Mouse (Mus musculus) ovary, postnatal 36 days (tissue): ENCODE data around the gene Stk10.
"Not testable (repeated sequence)": the region's sequence is repeated elsewhere in the genome, so short reads cannot be mapped to it uniquely, and the experiment has no call there.

ENCODE experiments used
- DNase-seq: peaks from one replicate; pipeline ENCODE4 v3.0.0; 2022; ENCODE audit warnings: low spot score, mixed read lengths

Gene Stk10

DNA sequence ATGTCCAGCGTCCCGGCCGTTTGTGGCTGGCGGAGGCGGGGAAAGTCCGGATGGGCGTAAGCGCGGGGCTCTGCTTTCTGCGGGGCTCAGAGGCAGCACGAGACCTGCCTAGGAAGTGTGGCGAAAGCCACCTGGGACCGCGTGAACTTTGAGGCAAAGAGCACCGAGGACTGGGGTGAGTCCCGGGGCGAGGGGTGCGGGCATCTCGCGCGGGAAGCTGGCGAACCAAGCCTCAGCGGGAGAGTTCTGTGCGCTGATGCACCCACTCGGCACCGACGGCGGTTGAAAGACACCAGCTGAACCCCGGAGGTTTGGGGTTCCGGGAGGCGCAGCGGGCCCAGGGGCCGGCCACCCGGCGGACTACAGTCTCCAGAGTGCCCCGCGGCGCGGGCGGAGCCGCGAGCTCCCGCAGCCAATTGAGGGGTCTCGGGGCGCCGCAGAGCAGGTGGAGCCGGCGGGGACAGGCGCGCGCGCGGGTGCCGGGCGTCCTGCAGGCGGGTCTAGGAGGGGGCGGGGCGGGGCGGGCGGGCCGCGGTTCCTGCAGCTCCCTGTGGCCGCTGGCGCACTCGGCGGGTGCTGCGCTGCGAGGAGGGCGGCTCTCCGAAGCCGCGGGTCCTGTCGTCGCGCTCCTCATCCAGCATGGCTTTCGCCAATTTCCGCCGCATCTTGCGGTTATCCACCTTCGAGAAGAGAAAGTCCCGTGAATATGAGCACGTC, at the start of gene Stk10:
TSS of gene Stk10 (plus strand) at position 541 of the 717 bp plus-strand sequence.
- DNase-seq: peak; percentile 92

DNA sequence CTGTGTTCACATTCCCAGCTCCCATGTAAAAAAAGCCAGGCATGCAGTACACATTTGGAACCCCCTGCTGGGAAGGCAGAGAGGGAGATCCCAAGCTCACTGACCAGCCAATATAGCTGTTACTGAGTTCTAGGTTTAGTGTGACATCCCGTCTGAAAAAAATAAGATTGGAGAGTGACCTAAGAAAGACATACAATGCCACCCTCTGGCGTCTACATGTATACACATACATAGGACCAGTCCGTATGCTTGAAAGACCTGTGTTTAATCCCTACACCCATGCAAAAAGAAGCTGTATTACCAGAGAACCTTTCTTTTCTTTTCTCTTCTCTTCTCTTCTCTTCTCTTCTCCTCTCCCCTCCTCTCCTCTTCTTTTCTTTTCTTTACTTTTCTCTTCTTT, 47.8 kb upstream of the Stk10 start:
- no peak for DNase-seq

GRCm38 (mm10) chr11:32486621-32487020, 46.5 kb upstream of the Stk10 start:
- no peak for DNase-seq

GRCm38 (mm10) chr11:32487501-32487900, 45.6 kb upstream of the Stk10 start:
- DNase-seq: no peak

DNA sequence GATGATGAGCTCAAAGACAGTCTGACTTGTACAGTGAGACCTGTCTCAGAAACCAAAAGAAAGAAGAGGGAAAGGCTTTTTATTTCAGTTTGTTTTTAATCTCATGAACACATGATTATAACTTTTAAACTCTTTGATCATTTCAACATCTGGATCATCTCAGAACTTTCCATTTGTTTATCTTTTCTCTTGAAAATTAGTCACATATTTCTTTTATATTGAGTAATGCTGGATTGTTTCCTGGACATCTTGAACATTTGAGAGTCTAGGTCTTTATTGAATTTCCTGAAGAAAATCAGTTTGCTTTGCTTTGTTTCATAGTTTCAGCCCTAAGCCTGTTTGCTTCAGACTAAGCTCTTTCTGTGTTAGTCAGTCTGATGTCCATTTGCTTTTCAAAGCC, 44.8 kb upstream of the Stk10 start:
- no peak for DNase-seq

DNA sequence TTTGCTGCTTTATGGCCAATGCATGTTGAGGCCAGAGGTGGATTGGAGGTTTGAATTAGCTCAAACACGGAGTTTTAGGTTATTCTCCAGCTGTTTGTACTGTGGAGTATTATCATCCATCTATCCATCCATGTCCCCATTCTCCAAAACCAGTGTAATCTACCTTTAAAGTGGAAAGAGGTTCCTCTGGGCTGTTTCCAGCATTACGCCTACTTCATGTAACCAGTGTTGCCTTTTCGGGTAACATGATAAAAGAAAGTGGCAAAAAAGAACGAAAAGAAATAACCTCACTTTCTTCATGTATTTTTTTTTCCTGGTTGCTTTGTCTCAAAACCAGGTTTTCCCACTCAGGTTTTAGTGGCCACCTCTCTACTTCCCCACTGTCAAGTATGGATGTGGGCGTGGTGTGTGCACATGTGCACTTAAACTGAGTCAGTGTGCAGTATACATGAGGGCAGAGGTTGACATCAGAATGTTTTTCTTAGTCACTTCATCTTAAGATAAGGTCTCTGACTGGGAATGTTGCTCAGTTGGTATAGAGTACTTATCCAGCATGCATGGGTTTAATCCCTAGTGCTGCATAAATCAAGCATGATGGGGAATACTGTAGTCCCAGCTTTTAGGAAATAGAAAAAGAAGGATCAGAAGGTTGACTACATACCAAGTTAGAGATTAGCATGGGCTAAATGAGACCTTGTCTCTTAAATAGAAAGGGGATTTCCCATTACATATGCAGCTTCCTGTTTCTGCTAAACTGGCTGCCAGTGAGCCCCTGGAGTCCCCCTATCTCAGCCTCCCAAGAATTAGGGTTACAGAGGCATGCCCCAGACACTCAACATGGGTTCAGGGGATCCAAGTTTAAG, 44.1 kb upstream of the Stk10 start:
- no peak for DNase-seq

- no peak for DNase-seq
Observed at GRCm38 (mm10) chr11:32491079-32491478, 42.0 kb upstream of the Stk10 start.

- no peak for DNase-seq
Observed at GRCm38 (mm10) chr11:32493312-32493711, 39.8 kb upstream of the Stk10 start.

GRCm38 (mm10) chr11:32495283-32495682, 37.8 kb upstream of the Stk10 start:
- DNase-seq: no peak

DNA sequence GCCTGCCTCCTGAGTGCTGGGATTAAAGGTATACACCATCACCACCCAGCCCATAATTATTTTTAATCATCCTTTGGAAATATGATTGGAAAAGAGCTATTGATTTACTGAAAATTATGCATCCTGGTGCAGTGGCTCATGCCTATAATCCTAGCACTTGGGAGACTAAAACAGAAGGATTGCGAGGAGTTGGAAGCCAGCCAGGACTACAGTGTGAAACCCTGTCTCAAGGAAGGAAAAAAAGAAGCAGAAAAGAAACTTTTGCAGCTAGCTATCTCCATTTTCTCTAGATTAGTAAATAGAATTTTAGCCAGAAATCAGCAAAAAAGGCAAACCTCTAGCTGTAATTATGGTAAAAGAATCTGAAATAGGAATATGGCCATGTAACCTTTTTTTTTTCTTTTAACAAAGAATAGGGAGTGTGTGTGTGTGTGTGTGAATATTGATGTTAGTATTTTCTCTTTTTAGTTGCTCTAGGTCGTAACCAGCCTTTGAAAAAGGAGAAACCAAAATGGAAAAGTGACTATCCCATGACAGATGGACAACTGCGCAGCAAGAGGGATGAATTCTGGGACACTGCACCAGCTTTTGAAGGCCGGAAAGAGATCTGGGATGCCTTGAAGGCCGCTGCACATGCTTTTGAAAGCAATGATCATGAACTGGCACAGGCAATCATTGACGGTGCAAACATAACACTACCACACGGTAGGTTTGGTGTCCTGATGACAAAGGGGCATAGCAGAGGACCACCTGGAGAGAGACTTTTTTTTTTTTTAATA, 34.2 kb upstream of the Stk10 start:
- DNase-seq: peak; percentile 30

DNA sequence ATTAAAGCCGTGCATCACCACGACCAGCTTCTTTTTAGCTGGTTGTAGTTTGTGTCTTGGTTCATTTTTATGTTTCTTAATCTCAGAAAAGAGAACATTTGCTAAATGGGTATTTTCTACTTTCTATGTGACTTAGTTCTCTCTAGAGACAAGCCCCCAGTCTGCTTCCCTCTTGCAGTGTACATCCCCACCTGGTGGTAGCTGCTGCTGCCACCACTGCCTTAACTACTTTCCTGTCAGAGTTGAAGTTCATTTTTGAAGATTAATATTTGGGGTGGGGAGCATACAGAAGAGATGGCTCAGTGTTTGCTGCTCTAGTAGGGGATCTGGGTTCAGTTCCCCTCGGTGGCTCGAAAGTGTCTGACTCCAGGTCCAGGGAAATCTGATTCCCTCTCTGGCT, 33.2 kb upstream of the Stk10 start:
- DNase-seq: no peak

GRCm38 (mm10) chr11:32503711-32504110, 29.4 kb upstream of the Stk10 start:
- DNase-seq: no peak

GRCm38 (mm10) chr11:32505091-32505739, 27.9 kb upstream of the Stk10 start:
- no peak for DNase-seq

- DNase-seq: no peak
Observed at GRCm38 (mm10) chr11:32510930-32511329, 22.2 kb upstream of the Stk10 start.

GRCm38 (mm10) chr11:32514853-32515252, 18.3 kb upstream of the Stk10 start:
- DNase-seq: not testable (repeated sequence)

- DNase-seq: no peak
Observed at GRCm38 (mm10) chr11:32516091-32516490, 17.0 kb upstream of the Stk10 start.

DNA sequence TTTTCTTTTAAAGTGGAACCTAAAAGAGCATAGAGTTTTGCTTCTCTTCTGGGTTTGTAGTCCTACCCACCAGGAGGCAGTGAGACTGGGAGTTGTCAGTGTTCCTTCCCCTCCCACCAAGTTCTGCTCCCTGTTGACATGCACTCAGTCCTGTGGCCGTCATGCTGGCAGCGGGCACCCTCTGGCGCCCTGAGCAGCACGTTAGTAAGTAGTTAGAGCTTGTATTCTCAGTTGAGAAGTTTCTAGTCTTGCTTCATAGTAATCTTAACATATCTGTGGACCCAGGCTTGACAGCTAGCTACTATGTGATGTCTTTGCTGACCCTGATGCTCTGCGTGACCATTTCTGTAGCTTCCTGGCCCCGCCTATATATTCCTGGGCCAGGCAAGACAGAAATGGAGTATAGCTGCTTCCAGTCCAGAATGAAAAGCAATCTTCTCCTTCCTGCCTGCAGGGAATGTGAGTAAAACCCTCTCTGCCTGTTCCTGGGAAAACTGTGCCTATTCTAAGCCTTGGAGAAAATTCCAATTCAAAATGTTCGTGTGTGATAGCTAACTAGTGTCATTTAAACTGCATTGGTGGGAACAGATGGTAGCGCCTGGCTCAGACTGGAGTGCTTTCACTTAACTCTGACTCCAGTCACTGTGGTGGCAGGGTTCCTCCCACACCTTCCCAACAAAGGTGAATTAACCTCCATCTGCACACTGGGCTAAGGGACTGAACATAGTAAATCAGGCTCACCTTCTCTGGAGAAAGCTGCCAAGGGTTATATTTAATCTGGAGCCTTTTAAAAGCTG, 16.0 kb upstream of the Stk10 start:
- DNase-seq: no peak

GRCm38 (mm10) chr11:32518770-32519169, 14.3 kb upstream of the Stk10 start:
- no peak for DNase-seq

- DNase-seq: no peak
Observed at GRCm38 (mm10) chr11:32519354-32519753, 13.8 kb upstream of the Stk10 start.

- DNase-seq: no peak
Observed at GRCm38 (mm10) chr11:32521246-32521645, 11.9 kb upstream of the Stk10 start.
